Mouse (Mus musculus): ENCODE measurements at regions not wholly inside any gene's neighbourhood (a gene's known extent, or its start where the extent isn't known, plus 50 kb on each side); places are given as distances from the start of the nearest gene placed in this dataset.

DNA sequence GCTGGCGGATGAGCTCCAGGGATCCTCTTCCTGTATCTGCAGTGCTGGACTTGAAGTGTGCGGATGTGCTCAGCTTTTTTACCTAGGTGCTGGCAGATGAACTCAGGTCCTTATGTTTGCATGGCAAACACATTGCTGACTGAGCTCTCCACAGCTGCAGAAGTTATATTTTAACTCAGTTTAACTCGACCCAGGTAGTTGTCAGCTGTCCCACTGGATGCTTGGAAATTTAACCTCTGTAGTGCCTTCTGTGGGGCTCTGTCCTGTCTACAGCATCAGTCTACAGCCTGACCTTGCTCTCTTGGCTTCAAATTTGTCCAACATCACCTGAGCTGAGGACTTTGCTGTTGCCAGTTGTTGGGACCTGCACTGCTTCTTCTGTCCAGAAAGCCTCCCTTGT is 139.2 kb downstream of the Ttc32 start:
- DNase-seq (ENCODE audit: low spot score), result no peak
- intact Hi-C loops (cut with DNase I), result loop anchor here (5.0 kb wide), 1 partner anchor 117 kb away; no protein-coding TSS in a partner anchor

DNA sequence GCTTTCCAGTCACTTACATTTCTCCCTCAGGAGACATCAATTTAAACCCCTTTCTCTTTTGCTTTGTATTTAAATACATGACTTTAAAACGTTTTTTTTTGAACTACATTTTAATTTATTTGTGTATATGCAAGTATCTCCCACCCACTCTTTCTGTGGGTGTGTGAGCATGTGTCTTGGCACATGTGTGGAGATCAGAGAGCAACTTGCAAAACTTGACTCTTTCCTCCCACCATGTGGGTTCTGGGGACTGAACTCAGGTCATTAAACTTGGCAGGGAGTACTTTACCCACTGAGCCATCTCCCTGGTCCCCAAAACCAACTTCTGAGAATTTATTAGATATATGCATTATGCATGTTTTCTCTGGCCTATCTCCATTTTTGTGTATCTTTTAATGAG is 143.9 kb downstream of the Ttc32 start:
- no peak for DNase-seq (ENCODE audit: low spot score)
- intact Hi-C loops (cut with DNase I), result no loop called here

DNA sequence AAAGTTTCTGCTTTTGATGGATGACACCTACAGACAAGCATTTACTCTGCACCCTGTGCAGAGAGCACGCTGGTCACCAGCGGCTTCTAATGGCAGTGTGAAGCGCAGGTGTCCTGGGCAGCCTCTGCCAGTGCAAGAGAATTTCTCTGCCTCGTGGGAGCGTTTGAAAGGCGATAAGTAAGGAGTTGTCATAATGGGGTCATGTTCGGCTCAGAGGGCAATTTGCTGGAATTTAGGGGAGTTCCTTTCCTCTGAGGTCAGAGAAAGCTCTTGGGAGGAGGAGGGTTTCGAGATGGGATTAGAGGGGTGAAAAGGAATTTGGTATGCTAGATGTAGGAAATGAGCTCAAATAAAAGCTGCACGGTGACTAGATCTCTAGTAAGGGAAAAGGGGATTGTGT is 144.5 kb downstream of the Ttc32 start:
- intact Hi-C loops (cut with DNase I), result no loop called here

DNA sequence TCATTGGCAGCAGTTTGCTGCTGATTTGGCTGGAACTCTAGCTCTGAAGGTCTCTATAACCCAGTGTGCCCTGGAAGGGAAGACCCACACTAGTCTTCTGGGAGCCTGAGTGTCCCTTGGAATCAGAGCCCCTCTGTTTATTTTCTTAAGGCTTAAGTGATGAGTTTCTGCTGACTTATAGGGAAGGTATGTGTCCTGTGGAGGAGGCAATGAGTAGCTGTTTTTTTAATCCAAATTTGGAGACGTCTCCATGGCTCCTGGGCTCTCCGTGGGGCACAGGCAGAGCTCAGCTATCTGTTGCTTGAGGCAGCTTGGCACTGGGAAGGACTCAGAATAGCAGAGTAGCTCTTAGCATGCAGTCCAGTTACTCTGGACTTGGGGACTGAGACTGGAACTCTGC is 146.4 kb downstream of the Ttc32 start:
- no peak for DNase-seq (ENCODE audit: low spot score)
- intact Hi-C loops (cut with DNase I), result no loop called here

More for the DNA sequence above, 144.5 kb downstream of the Ttc32 start:
- DNase-seq (ENCODE audit: low spot score), result no peak

DNA sequence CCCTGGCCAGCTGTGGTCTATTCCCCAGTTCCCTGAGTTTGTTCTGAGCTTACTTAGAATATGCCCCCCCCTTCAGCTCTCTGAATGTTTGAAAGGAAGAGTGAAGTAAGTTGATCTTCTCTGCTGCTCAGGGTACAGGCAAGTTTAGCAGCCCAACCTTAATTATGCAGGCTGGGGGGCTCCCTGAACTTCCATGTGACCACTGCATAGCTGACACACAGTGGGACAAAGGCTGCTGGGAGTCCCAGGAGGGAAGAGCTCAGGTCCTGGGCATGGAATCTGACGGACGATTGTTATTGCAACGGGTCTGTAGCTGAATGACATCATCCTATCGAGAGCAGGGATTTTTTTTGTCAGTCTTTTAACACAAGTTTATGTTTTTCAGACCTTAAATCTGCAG is 148.8 kb downstream of the Ttc32 start:
- intact Hi-C loops (cut with DNase I), result no loop called here
- no peak for DNase-seq (ENCODE audit: low spot score)

DNA sequence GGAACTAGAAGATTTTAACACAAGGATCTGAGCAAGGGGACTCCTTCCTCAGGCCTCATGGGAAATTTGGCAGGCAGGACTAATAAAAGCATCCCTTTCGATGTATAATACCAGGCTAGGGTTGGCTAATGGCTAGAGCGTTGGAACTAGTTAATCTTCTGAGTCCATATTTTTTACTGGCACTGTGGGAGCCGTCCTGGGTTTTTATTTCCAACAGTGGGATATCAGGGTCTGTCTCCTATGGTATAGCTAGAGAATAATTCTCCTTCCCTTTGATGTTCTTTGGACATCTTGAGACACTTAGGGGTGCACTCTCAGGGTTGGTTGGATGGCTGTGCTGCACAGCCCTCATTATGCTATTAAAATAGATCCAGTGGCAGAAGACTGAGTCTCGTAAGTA is 150.9 kb downstream of the Ttc32 start:
- DNase-seq (ENCODE audit: low spot score), result no peak
- intact Hi-C loops (cut with DNase I), result no loop called here

DNA sequence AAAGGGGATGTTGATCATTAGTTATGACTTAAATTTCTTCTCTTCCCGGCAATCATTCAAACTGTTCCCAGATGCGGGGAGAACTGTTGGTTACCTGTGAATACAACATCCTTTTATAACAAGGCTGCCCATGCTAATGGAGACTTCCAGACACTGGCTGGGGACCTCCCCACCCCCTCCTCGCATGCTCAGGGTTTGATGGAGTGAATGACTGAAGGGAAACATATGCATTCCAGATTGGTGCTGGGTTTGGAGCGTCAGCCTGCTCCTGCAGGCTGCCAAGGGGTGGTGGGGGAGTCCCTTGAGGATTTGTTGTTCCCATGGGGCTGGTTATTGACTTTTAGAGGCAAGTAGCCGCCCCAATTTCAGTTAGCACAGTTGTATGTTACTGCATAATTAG is 161.9 kb downstream of the Ttc32 start:
- DNase-seq (ENCODE audit: low spot score), result no peak
- intact Hi-C loops (cut with DNase I), result no loop called here

DNA sequence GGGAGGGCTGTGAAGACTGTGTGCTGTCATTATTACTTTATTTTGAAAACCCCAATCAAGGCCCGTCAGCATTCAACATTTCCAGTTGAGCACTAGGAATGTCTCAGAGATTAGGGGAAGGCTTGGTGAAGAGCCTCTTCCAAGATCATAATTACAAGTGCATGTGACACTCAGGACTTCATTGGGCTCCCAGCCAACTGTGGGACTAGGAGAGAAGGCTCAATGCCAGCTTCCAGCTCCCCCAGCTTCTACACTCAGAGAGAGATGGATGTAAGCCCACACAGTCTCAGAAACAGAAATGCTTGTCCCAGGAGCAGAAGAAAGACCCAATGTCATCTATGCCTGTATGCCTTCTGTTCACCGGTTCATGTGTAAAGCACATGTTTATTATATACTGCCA is 169.5 kb downstream of the Ttc32 start:
- no peak for DNase-seq (ENCODE audit: low spot score)
- intact Hi-C loops (cut with DNase I), result no loop called here

DNA sequence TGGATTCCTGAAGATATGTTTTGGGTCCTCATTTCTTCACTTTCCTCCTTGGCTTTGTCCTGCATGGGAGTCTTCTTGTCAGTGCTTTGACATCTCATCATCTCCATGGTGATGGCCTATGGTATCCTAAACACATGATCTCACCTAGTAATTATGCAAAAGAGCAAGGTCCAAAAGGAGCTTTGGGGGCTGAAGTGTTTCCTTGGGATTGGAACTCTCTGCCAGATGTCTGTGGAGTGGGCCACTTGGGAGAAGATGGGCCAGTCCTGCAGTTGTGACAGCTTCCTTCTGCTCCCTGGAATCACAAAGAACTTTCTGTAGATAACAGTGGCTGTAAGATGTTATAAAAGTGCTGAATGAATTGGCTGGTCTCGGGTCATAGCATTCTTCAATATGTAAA is 182.4 kb downstream of the Ttc32 start:
- intact Hi-C loops (cut with DNase I), result no loop called here
- DNase-seq (ENCODE audit: low spot score), result no peak

DNA sequence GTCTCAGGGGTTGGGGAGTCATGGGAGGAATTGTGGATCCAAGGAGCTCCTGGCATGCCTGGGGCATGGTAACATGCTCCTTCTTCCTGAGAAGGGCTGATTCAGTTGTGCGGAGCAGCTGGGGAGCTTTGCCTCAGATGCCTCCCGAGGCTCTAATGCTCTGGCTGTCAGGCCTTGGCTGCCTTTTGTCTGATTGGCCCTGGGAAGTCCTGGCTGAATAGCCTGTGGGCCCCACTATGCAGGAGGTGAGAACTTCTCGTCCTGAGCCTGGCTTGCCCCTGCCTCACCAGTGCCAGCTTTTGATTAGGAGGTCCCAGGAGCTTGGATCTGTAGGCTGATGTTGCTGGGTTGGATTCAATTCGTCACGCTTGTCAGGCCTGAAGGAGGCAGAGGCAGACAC is 195.2 kb downstream of the Ttc32 start:
- peak; percentile 79 for DNase-seq (ENCODE audit: low spot score)
- intact Hi-C loops (cut with DNase I), result loop anchor here (5.0 kb wide), 1 partner anchor 133 kb away; no protein-coding TSS in a partner anchor

DNA sequence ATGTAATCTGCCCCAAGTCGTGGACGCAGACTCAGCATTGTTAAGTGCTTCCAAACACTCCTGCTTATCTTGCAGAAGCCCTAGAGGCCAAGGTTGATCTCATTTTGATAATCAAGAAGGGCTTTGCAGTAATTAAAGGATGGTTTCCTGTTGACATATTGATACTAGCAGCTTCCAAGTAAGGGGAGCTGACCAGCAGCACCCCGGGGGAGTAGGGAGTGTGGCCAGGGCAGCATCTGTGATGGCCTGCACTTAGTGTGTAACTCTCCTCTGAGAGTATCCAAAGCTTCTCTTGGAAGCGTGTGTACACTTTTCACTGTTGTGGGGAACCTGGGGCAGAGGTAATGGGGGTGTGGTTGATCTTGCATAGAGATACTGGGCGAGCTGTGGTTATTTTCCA is 198.1 kb downstream of the Ttc32 start:
- no peak for DNase-seq (ENCODE audit: low spot score)
- intact Hi-C loops (cut with DNase I), result loop anchor here (5.0 kb wide), 1 partner anchor 136 kb away; no protein-coding TSS in a partner anchor

DNA sequence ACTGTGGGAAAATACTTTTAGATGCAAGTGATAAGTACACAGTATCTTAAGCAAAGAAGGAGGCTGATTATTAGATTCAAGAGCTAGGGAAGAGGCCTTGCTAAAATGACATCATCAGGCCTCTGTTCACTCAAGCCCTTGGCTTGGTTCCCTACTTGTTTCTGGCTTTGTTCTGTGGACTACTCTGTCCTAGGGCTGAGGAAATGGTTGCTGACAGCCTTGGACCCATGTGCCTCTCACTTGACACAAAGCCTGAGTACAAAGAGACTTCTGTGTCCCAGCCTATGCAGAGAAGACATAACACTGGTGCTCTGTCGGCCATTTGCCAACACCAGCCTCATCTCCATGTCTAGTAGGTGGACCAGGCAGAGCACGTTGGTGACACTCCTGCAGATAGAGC is 198.7 kb downstream of the Ttc32 start:
- intact Hi-C loops (cut with DNase I), result loop anchor here (5.0 kb wide), 1 partner anchor 136 kb away; no protein-coding TSS in a partner anchor
- DNase-seq (ENCODE audit: low spot score), result peak; percentile 33

DNA sequence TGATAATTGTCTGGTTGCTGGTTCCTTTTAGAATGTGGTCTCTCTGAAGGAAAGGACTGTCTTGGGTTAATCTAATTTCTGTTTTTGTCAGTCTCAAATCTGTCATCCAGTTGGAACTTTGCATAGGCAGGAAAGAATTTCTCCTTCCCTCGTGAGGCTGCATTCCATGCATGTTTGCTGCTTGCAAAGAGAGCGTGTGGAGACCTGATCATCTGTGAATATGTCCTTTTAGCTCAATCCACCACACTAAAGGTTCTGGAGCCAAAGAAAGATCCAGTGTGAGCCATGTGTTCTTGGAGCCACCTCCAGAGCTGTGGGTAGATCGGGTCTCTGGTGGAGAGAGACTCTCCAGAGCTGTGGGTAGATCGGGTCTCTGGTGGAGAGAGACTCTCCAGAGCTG is 200.2 kb downstream of the Ttc32 start:
- intact Hi-C loops (cut with DNase I), result loop anchor here (5.0 kb wide), 1 partner anchor 138 kb away; no protein-coding TSS in a partner anchor
- DNase-seq (ENCODE audit: low spot score), result no peak

DNA sequence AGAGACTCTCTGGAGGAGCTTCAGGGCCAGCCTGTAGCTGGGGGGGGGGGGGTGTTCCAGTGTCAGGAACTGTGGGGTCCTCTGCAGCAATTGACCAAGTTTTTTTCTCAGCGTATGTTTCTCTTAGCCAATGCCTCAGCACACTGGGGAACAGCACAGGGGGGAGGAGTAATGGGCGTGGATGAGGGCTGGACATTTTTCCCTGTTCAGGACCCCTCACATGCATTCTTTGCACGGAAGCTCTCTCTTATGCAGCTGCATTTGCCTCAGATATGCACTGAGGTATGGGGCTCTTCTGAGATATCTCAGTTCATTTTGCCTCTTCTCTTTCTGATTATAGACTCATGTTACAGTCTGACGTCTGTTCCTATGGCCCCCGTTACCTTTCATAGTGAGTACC is 200.8 kb downstream of the Ttc32 start:
- intact Hi-C loops (cut with DNase I), result no loop called here
- no peak for DNase-seq (ENCODE audit: low spot score)

DNA sequence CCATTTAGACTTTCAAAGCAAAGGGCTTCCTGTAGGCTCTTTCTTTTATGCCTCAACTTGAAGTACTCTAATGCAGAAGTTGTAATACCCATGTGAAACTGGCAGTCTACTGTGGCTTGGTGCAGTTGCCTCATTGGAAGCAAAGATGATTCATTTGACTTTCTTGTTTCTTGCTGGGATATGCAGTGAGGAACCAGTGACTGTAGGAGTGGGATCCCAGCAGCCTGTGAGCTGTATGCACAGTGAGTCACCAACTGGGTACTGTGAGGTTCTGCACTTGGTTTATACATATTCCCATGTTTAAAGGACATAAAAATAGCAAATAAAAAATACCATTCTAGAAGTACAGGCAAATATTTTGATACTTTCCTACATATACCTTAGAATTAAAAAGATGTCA is 202.6 kb downstream of the Ttc32 start:
- no peak for DNase-seq (ENCODE audit: low spot score)
- intact Hi-C loops (cut with DNase I), result no loop called here

DNA sequence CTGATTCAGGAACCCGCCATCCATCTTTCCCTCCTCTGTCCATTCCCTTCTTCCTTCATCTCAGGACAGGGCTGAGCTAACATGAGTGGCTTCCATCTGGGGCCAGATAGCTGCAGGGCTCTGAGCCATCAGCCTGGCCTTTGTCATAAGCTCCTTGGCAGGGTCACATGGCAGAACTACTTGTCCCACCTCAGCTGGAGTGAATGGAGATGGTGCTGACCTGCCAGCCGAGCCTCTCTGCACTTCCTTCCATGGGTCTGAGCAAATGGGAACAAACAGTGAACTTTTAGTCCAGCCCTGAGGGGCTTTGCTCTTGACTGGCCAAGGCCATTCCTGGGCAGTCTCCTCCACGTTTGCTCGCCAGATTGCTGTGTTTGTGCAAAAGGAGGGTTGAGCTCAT is 206.1 kb downstream of the Ttc32 start:
- peak; percentile 51 for DNase-seq (ENCODE audit: low spot score)

DNA sequence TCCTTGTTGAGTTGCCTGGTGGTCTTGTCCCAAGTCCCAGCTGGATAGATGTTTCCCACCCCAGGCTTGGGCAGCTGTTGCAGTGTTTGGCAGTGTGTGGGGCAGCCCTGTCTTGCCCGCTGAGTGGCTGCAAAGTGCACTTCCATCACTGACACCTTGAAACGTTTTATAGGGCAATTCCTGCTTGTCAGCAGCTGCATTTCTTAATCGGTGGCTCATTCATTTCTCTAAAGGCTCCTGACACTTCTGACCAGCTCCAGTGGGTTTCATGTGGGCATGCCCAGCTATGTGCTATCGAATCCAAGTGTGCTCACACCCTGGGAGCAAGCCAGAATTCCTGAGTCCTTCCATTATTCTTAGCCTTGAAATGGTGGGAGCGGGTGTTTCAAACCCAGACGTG is 207.7 kb downstream of the Ttc32 start:
- peak; percentile 6 for DNase-seq (ENCODE audit: low spot score)
- intact Hi-C loops (cut with DNase I), result no loop called here

More for the DNA sequence above, 206.1 kb downstream of the Ttc32 start:
- intact Hi-C loops (cut with DNase I), result no loop called here

DNA sequence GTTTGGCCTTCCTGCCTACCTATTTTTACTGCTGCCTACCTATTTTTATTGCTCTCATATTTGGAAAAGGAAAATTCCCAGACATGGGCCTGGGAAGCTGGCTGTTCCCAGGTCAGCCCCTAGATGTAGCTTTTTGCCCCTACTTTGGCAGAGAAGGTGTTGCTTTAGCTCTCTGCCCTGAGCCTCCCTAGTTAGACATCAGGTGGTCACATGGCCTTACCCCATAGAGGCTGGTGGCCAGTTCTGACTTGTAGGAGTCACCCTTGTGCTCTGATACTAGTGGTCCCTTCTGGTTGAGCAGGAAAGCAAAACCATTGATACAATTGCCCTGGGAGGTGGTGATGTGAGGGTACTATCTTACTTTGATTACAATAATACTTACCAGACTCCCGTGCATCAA is 208.2 kb downstream of the Ttc32 start:
- intact Hi-C loops (cut with DNase I), result no loop called here
- DNase-seq (ENCODE audit: low spot score), result no peak

DNA sequence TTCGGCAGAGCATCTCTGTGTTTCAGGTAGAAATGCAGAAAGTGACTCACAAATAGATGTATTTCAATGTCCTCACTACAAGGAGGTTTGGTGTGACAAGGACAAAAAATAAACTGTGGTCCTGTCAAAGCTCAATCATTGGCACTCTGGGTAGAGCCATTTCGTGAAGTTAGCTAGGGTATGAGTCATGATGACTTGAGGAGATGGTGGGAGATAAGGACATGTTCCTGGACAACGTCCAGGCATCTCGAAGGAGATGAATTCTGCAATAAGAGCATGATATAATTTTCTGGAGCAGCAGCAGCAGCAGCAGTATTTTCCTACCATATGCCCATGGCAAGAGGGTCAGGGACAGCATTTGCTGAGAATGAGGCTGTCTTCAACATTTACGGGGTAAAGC is 217.7 kb downstream of the Ttc32 start:
- no peak for DNase-seq (ENCODE audit: low spot score)
- intact Hi-C loops (cut with DNase I), result no loop called here

DNA sequence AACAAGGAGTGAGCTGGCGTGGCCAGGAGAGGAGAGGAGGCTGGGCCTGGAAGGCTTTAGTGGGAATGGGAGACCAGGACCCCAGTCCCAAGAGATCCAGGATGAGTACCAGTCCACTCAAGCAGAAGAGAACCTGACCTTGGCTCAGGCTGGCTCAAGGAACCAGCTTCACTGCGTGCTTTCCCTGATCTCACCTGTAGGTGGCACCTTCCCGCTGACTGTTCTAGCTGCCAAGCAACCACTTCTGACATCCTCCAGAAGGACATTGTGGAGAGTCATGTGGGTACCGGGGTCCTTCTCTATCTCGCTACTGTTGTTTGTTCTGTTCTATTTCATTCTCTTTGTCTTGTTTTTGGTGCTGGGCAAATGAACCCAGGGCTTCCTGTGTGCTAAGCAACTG is 222.0 kb downstream of the Ttc32 start:
- intact Hi-C loops (cut with DNase I), result loop anchor here (10.0 kb wide), 1 partner anchor 323 kb away; the partner anchor contains the start of gene Osr1
- no peak for DNase-seq (ENCODE audit: low spot score)

DNA sequence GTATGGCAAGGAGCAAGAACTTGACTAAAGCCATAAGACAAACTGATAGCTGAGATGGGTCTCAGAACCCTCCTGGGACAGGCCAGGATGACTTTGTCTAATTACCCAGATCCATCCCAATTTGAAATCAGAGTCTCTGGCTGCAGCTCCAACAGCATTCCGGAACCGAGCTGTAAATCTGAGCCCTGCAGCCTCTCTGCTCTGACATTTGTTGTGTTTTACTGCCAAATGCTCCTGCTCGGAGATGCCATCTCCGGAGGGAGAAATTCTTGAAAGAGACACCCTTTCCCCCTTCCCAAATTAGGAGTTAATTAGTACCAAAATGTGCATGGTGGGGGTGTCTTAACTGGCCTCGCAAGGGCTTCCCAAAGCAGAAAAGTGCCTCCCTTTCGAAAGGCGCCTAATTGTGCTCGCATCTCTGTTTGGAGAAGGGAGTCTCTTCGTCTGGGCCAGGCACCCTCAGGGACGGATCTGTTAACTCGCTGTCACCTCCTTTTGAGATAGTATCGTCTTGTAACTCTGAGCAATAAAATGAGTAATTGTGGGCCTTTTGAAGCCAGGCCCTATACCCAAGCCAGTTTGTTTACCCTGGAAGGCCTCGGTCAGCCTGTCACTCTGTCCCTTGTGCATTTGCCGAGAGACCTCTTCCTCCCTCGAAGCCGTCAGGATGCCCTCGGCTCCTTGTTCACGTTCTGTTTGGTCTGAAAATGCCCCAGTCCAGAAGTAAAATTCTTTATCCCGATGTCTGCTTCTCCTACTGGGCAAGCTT is 223.7 kb downstream of the Ttc32 start:
- intact Hi-C loops (cut with DNase I), result loop anchor here (10.0 kb wide), 1 partner anchor 321 kb away; the partner anchor contains the start of gene Osr1
- DNase-seq (ENCODE audit: low spot score), result no peak

Measured in heart, postnatal 25 days (tissue).